Mouse (Mus musculus) embryo, embryonic 11.5 days (tissue): ENCODE measurements around the gene Naif1.
A peak's percentile ranks its signal among the peaks of the same experiment; 100 is the strongest.

Experiments used
- DNase-seq: peaks from one replicate; pipeline ENCODE4 v3.0.0-alpha.2; 2012; ENCODE audit warnings: low read depth, low spot score

Naif1 gene

GRCm38 (mm10) chr2:32427720-32428119 is 22.5 kb upstream of the Naif1 start:
- DNase-seq = no peak

- no peak for DNase-seq
These were observed 22.0 kb upstream of the Naif1 start for GRCm38 (mm10) chr2:32428262-32428722.

GRCm38 (mm10) chr2:32429215-32429891 is 20.9 kb upstream of the Naif1 start:
- no peak for DNase-seq

GRCm38 (mm10) chr2:32430701-32431676 is 19.3 kb upstream of the Naif1 start:
- peak; percentile 77 for DNase-seq

- no peak for DNase-seq
These were observed 13.4 kb upstream of the Naif1 start for GRCm38 (mm10) chr2:32436686-32437372.

GRCm38 (mm10) chr2:32437612-32438166 is 12.6 kb upstream of the Naif1 start:
- DNase-seq = no peak

GRCm38 (mm10) chr2:32438733-32439132 is 11.5 kb upstream of the Naif1 start:
- DNase-seq = no peak

GRCm38 (mm10) chr2:32439177-32439576 is 11.1 kb upstream of the Naif1 start:
- no peak for DNase-seq

GRCm38 (mm10) chr2:32440164-32440563 is 10.1 kb upstream of the Naif1 start:
- no peak for DNase-seq

GRCm38 (mm10) chr2:32440632-32441031 is 9.6 kb upstream of the Naif1 start:
- DNase-seq = no peak

GRCm38 (mm10) chr2:32441550-32441949 is 8.7 kb upstream of the Naif1 start:
- DNase-seq = no peak

- DNase-seq = no peak
These were observed 4.7 kb upstream of the Naif1 start for GRCm38 (mm10) chr2:32445535-32445934.

GRCm38 (mm10) chr2:32447264-32447936 is 2.9 kb upstream of the Naif1 start:
- no peak for DNase-seq

- no peak for DNase-seq
These were observed 1.8 kb upstream of the Naif1 start for GRCm38 (mm10) chr2:32448480-32448879.

- DNase-seq = peak; percentile 95
These were observed 906 bp downstream of the Naif1 start, which contains the start of gene Slc25a25 for GRCm38 (mm10) chr2:32450881-32451844. TSS of gene Slc25a25 (minus strand) at chr2:32451445.

- DNase-seq = peak; percentile 96
These were observed 1.7 kb downstream of the Naif1 start for GRCm38 (mm10) chr2:32451870-32452372.

- no peak for DNase-seq
These were observed 2.2 kb downstream of the Naif1 start for GRCm38 (mm10) chr2:32452441-32452971.

- no peak for DNase-seq
These were observed 3.5 kb downstream of the Naif1 start for GRCm38 (mm10) chr2:32453641-32454303.

- no peak for DNase-seq
These were observed 4.4 kb downstream of the Naif1 start for GRCm38 (mm10) chr2:32454633-32455032.
